30 mouse cellular contexts compared by ENCODE assay signal in the genomic region with DNA sequence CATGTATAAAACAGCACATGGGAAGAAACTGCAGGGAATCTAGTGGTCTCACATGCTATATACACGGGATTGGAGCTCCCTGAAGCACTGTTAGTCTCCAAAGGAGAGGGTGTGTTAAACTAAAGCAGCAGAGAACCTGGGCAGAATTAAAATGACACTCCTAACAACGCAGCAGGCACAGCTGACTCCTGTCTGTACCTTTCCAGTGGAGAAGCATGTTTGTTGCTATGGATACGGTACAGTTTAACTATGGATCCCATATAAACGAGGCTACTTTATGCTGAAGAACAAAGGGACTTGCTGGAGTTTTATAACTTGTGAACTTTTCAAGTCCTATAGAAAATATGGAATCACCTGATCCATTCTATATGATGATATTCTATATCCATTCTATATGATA. TPM values are rescaled to one million over a fixed set of nuclear protein-coding genes. Genes with fewer than 3 reads are reported as not detected.
"Had no signal": no experiment of that assay in that cellular context is flagged by ENCODE, and none has a peak within 500 bp of the region (broad histone marks: within the 10 kb centered on the region; RNA-seq: fewer than 3 reads in every experiment).

No protein-coding gene starts in this region.

- H3K27me3 ChIP-seq: limb, embryonic 15.5 days; neural tube, embryonic 13.5 days; stomach, embryonic 15.5 days had no signal

- H3K4me2 ChIP-seq: limb, embryonic 15.5 days; liver, embryonic 11.5 days; lung, embryonic 14.5 days; neural tube, embryonic 13.5 days; stomach, embryonic 15.5 days had no signal

- H3K27ac ChIP-seq: kidney, postnatal 0 days; layer of hippocampus, adult 2 months; limb, embryonic 15.5 days; liver, embryonic 14.5 days; macrophage; neural tube, embryonic 13.5 days; stomach, embryonic 15.5 days had no signal

- H3K4me1 ChIP-seq: limb, embryonic 15.5 days; neural tube, embryonic 13.5 days; stomach, embryonic 15.5 days had no signal

- H3K9ac ChIP-seq: limb, embryonic 15.5 days; liver, embryonic 14.5 days; liver, postnatal 0 days; lung, embryonic 14.5 days; neural tube, embryonic 13.5 days; stomach, embryonic 15.5 days had no signal

- ATAC-seq: intestine, postnatal 0 days; liver, postnatal 0 days; lung, postnatal 0 days had no signal

- H3K36me3 ChIP-seq: limb, embryonic 15.5 days; neural tube, embryonic 13.5 days; stomach, embryonic 15.5 days had no signal

- DNase-seq: kidney, adult 2 months; kidney, postnatal 25 days; layer of hippocampus, adult 9-11 months; liver, postnatal 0 days; lung, embryonic 14.5 days; retina, postnatal 1 day; right cerebral cortex, postnatal 4 days; thymus, postnatal 25 days had no signal

- H3K9me3 ChIP-seq: limb, embryonic 15.5 days; neural tube, embryonic 13.5 days; stomach, embryonic 15.5 days had no signal

- H3K4me3 ChIP-seq: layer of hippocampus, adult 2 months; limb, embryonic 15.5 days; myocyte; neural tube, embryonic 13.5 days; stomach, embryonic 15.5 days had no signal

RNA-seq across cellular contexts. Expression of a gene that starts 18.3 kb away (rescaled TPM):
- total RNA-seq: layer of hippocampus, adult 2 months; layer of hippocampus, postnatal 25 days; left cerebral cortex, adult 18-20 months; left cerebral cortex, postnatal 25 days; megakaryocyte, adult 5-6 weeks; monocyte, adult 5-6 weeks; neutrophil, adult 5-6 weeks had no signal
- polyA plus RNA-seq: intestine, embryonic 14.5 days; intestine, postnatal 0 days; kidney, adult 2 months; kidney, embryonic 14.5 days; kidney, postnatal 0 days; large intestine, adult 2 months; limb, embryonic 11.5 days; liver, embryonic 11.5 days; liver, embryonic 14.5 days; liver, postnatal 0 days; lung, embryonic 14.5 days; lung, postnatal 0 days; macrophage; neural tube, embryonic 13.5 days; stomach, embryonic 15.5 days; thymus, postnatal 0 days had no signal

RNA-seq across cellular contexts. Expression of a gene that starts 26.4 kb away (rescaled TPM):
- total RNA-seq: megakaryocyte, adult 5-6 weeks; monocyte, adult 5-6 weeks; neutrophil, adult 5-6 weeks had no signal
- polyA plus RNA-seq: intestine, embryonic 14.5 days; kidney, embryonic 14.5 days; large intestine, adult 2 months; liver, embryonic 11.5 days; liver, embryonic 14.5 days; liver, postnatal 0 days; lung, embryonic 14.5 days; lung, postnatal 0 days; neural tube, embryonic 13.5 days; thymus, postnatal 0 days had no signal
